Comparison of ENCODE assay signal across 24 mouse cellular contexts in the genomic region with DNA sequence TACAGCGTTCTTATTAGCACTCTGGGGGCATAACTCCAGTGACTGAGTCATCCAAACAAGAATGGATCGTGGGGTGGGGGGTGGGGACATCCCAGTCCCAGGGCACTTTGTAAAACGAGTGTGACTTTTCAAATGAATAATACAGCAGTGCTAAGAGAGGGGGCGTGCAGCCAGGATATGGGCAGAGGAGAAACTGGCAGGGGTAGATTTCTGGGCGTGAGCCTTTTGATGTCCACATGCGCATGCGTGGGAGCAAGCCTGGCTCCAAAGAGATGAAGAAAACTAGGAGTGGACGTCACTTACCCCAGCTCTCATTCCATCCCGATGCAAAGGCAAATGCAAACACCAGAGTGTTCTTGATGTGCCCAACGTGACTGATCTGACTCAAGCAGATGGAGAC. TPM values are rescaled to one million over a fixed set of nuclear protein-coding genes. Genes with fewer than 3 reads are reported as not detected.
A peak's percentile ranks its signal among the peaks of the same experiment; 100 is the strongest.
DNase-seq lines count a peak whose midpoint lies in the region; ATAC-seq and TF ChIP-seq lines count a peak whose summit lies in the region.
"Had no signal": no experiment of that assay in that cellular context is flagged by ENCODE, and none has a peak within 500 bp of the region (broad histone marks: within the 10 kb centered on the region; RNA-seq: fewer than 3 reads in every experiment).

No protein-coding gene starts in this region.

- no peak for ATAC-seq in heart, embryonic 11.5 days (replicated peaks; ENCODE audit: insufficient number of reproducible peaks, low FRiP score, low TSS enrichment)
- ATAC-seq in forebrain, embryonic 13.5 days = no peak
- ATAC-seq: midbrain, embryonic 15.5 days had no signal

- no peak for TF ChIP-seq CTCF in lung, adult 2 months (IDR thresholded peaks at IDR 0.05; ENCODE audit: insufficient read depth, low read length)

- H3K27ac ChIP-seq in heart, embryonic 11.5 days (ENCODE audit: low read depth, low read length) = no peak overlapping the region
- H3K27ac ChIP-seq in forebrain, embryonic 13.5 days = no peak overlapping the region
- H3K27ac ChIP-seq: embryonic facial prominence, embryonic 13.5 days; hindbrain, embryonic 15.5 days; layer of hippocampus, adult 2 months; left cerebral cortex, adult 2 months; limb, embryonic 12.5 days; liver, embryonic 14.5 days; midbrain, embryonic 15.5 days had no signal

- no peak overlapping the region for H3K4me3 ChIP-seq in heart, embryonic 11.5 days (ENCODE audit: low read depth, low read length)
- H3K4me3 ChIP-seq in lung, adult 2 months (replicated peaks; ENCODE audit: extremely low read depth, low read depth, low read length) = no peak overlapping the region
- no peak overlapping the region for H3K4me3 ChIP-seq in forebrain, embryonic 13.5 days
- H3K4me3 ChIP-seq: embryonic facial prominence, embryonic 13.5 days; hindbrain, embryonic 15.5 days; layer of hippocampus, adult 2 months; left cerebral cortex, adult 2 months; limb, embryonic 12.5 days; midbrain, embryonic 15.5 days had no signal

- no peak overlapping the region for H3K4me2 ChIP-seq in heart, embryonic 11.5 days
- no peak overlapping the region for H3K4me2 ChIP-seq in forebrain, embryonic 13.5 days
- H3K4me2 ChIP-seq: embryonic facial prominence, embryonic 13.5 days; hindbrain, embryonic 15.5 days; limb, embryonic 12.5 days; midbrain, embryonic 15.5 days had no signal

- H3K9me3 ChIP-seq in heart, embryonic 11.5 days (replicated peaks; ENCODE audit: control insufficient read depth, low read length) = no peaks in the 10 kb centered on the region
- no peaks in the 10 kb centered on the region for H3K9me3 ChIP-seq in forebrain, embryonic 13.5 days (replicated peaks)
- H3K9me3 ChIP-seq: embryonic facial prominence, embryonic 13.5 days; hindbrain, embryonic 15.5 days; limb, embryonic 12.5 days; midbrain, embryonic 15.5 days had no signal

- TF ChIP-seq POLR2A in lung, adult 2 months (IDR thresholded peaks at IDR 0.05; ENCODE audit: borderline replicate concordance, extremely low read depth, low read depth, low read length) = no peak

- DNase-seq in cerebellum, postnatal 14 days = peak; percentile 13 to 34
- DNase-seq in cerebellum, adult 11 months = no peak
- peak; percentile 32 for DNase-seq in heart, postnatal 4 days
- peak; percentile 29 to 49 for DNase-seq in lung, postnatal 4 days
- DNase-seq in lung, adult 2 months = no peak
- peak; percentile 29 for DNase-seq in brain, adult 2 months (ENCODE audit: low read depth, low spot score)
- DNase-seq: adrenal gland, postnatal 10 days; cerebellum, adult 18-20 months; gastrocnemius, postnatal 10 days; kidney, adult 11 months; kidney, postnatal 10 days; right cerebral cortex, postnatal 14 days; thymus, postnatal 4 days had no signal

- peaks cover 71% of the 10 kb centered on the region for H3K27me3 ChIP-seq in heart, embryonic 11.5 days (ENCODE audit: control insufficient read depth, insufficient read depth, low read length)
- H3K27me3 ChIP-seq in forebrain, embryonic 13.5 days = no peaks in the 10 kb centered on the region
- H3K27me3 ChIP-seq: embryonic facial prominence, embryonic 13.5 days; hindbrain, embryonic 15.5 days; limb, embryonic 12.5 days; midbrain, embryonic 15.5 days had no signal

- H3K36me3 ChIP-seq in heart, embryonic 11.5 days (ENCODE audit: control insufficient read depth, insufficient read depth, low read length) = no peaks in the 10 kb centered on the region
- H3K36me3 ChIP-seq in forebrain, embryonic 13.5 days (ENCODE audit: poor library complexity, severe bottlenecking) = no peaks in the 10 kb centered on the region
- H3K36me3 ChIP-seq: embryonic facial prominence, embryonic 13.5 days; hindbrain, embryonic 15.5 days; limb, embryonic 12.5 days; midbrain, embryonic 15.5 days had no signal

- 79% methylated on average over 10 of the region's 10 CpGs for WGBS in heart, embryonic 11.5 days (ENCODE audit: insufficient replicate concordance)
- 48% methylated on average over 10 of the region's 10 CpGs for WGBS in lung, adult 2 months
- WGBS in forebrain, embryonic 13.5 days = 79% methylated on average over 10 of the region's 10 CpGs

- H3K4me1 ChIP-seq in heart, embryonic 11.5 days (ENCODE audit: control insufficient read depth, insufficient read depth, low read length) = no peaks in the 10 kb centered on the region
- 0 out of 2 replicates have a peak, but pooled peaks cover 2% of the 10 kb centered on the region for H3K4me1 ChIP-seq in lung, adult 2 months (ENCODE audit: control insufficient read depth, insufficient read depth, low read length)
- no peaks in the 10 kb centered on the region for H3K4me1 ChIP-seq in forebrain, embryonic 13.5 days
- H3K4me1 ChIP-seq: embryonic facial prominence, embryonic 13.5 days; hindbrain, embryonic 15.5 days; limb, embryonic 12.5 days; midbrain, embryonic 15.5 days had no signal

- H3K9ac ChIP-seq in heart, embryonic 11.5 days (ENCODE audit: low read depth, low read length) = no peak overlapping the region
- no peak overlapping the region for H3K9ac ChIP-seq in forebrain, embryonic 13.5 days
- H3K9ac ChIP-seq: embryonic facial prominence, embryonic 13.5 days; hindbrain, embryonic 15.5 days; limb, embryonic 12.5 days; liver, embryonic 14.5 days; midbrain, embryonic 15.5 days had no signal

RNA-seq across cellular contexts. Expression of gene Tm9sf2, which starts 32.5 kb away (rescaled TPM):
- 10 to 100 TPM; 98.4 to 99.8 TPM for total RNA-seq in heart, postnatal 4 days (2021)
- 111 and 136 TPM in 2 replicates for polyA plus RNA-seq in heart, embryonic 11.5 days (2014; fragmentation: Nextera tagmentation; extraction: Ambion mirVana)
- polyA plus RNA-seq in lung, adult 2 months (2012; rRNA removed) = 188 and 246 TPM in 2 replicates
- 103 and 112 TPM in 2 replicates for polyA plus RNA-seq in forebrain, embryonic 13.5 days (2015; fragmentation: Nextera tagmentation; extraction: Ambion mirVana)

RNA-seq across cellular contexts. Expression of gene Timm8a2, which starts 39.9 kb away (rescaled TPM):
- total RNA-seq in heart, postnatal 4 days (2021) = not detected
- not detected in 2 replicates for polyA plus RNA-seq in heart, embryonic 11.5 days (2014; fragmentation: Nextera tagmentation; extraction: Ambion mirVana)
- not detected in 2 replicates for polyA plus RNA-seq in lung, adult 2 months (2012; rRNA removed)
- not detected in 2 replicates for polyA plus RNA-seq in forebrain, embryonic 13.5 days (2015; fragmentation: Nextera tagmentation; extraction: Ambion mirVana)
- total RNA-seq: gastrocnemius, postnatal 10 days; layer of hippocampus, adult 2 months; left cerebral cortex, adult 2 months; megakaryocyte progenitor cell, adult 5-6 weeks had no signal
- polyA plus RNA-seq: embryonic facial prominence, embryonic 13.5 days; heart, embryonic 16.5 days; hindbrain, embryonic 15.5 days; limb, embryonic 12.5 days; liver, embryonic 14.5 days; midbrain, embryonic 15.5 days had no signal

Comparison
In these comparisons a context has a peak if more than half of its experiments do, and no peak if none do; other contexts are left out.
1. DNase-seq: peak in cerebellum, postnatal 14 days (2 of 2), heart, postnatal 4 days (single experiment), lung, postnatal 4 days (2 of 2) and brain, adult 2 months (single experiment); none in cerebellum, adult 11 months (single experiment) and lung, adult 2 months (single experiment).